17 mouse cellular contexts compared by ENCODE assay signal in the genomic region with DNA sequence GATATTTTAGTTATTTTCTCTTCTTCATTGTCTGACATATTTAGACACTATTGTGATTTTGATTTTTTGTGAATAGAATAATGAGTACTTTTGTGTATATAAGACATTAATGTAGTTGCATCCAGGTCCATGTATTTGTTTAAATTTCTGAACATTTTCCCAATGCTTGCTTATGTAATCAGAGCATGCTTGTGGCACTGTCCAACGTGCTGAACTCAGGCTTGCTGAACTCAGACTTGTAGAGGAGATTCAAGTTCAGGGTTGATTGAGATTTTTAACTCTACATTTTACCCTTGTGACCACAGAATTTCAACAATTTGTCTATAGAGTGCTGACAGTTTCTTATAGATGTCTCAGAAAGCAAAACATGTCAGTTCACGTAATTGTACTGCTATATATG. TPM values are rescaled to one million over a fixed set of nuclear protein-coding genes. Genes with fewer than 3 reads are reported as not detected.
DNase-seq lines count a peak whose midpoint lies in the region; ATAC-seq and TF ChIP-seq lines count a peak whose summit lies in the region.
"Had no signal": no experiment of that assay in that cellular context is flagged by ENCODE, and none has a peak within 500 bp of the region (broad histone marks: within the 10 kb centered on the region; RNA-seq: fewer than 3 reads in every experiment).

No protein-coding gene starts in this region.

- no peak overlapping the region for H3K27ac ChIP-seq in lung, embryonic 14.5 days (ENCODE audit: low read depth)
- no peak overlapping the region for H3K27ac ChIP-seq in MEL (ENCODE audit: control insufficient read depth, low read depth, low read length)
- no peak overlapping the region for H3K27ac ChIP-seq in forebrain, embryonic 13.5 days
- H3K27ac ChIP-seq: forebrain, embryonic 10.5 days; limb, embryonic 12.5 days had no signal

- TF ChIP-seq CTCF in lung, embryonic 14.5 days (IDR thresholded peaks at IDR 0.05; ENCODE audit: low read depth) = no peak
- TF ChIP-seq CTCF in MEL (IDR thresholded peaks at IDR 0.05 in 2 of 3, conservative IDR thresholded peaks at IDR 0.05 in 1 of 3; ENCODE audit: control insufficient read depth in 1 of 3, insufficient read depth in 1 of 3, low read depth in 2 of 3, low read length in 3 of 3, poor library complexity in 1 of 3, severe bottlenecking in 1 of 3) = no peak

- DNase-seq in lung, embryonic 14.5 days = peak; percentile 82
- no peak for DNase-seq in lung, postnatal 36 days
- peak; percentile 25 for DNase-seq in MEL (ENCODE audit: low read depth, low spot score)
- DNase-seq in embryo, embryonic 11 days = peak; percentile 55
- DNase-seq in lung, adult 18-20 months = no peak
- DNase-seq in spleen, postnatal 10 days (ENCODE audit: low spot score in 2 of 2) = no peak
- DNase-seq: cerebellum, adult 2 months; heart, adult 11 months; kidney, postnatal 14 days; liver, postnatal 0 days; right cerebral cortex, postnatal 4 days; thymus, postnatal 14 days had no signal

- no peaks in the 10 kb centered on the region for H3K36me3 ChIP-seq in lung, embryonic 14.5 days (ENCODE audit: insufficient read depth)
- no peaks in the 10 kb centered on the region for H3K36me3 ChIP-seq in MEL (ENCODE audit: control insufficient read depth in 1 of 2, insufficient read depth in 2 of 2, low read length in 2 of 2)
- H3K36me3 ChIP-seq in myocyte (ENCODE audit: control insufficient read depth, insufficient read depth) = no peaks in the 10 kb centered on the region
- no peaks in the 10 kb centered on the region for H3K36me3 ChIP-seq in forebrain, embryonic 13.5 days (ENCODE audit: poor library complexity, severe bottlenecking)
- H3K36me3 ChIP-seq: forebrain, embryonic 10.5 days; limb, embryonic 12.5 days had no signal

- no peaks in the 10 kb centered on the region for H3K79me2 ChIP-seq in MEL (ENCODE audit: control insufficient read depth, insufficient read depth, low read length, poor library complexity)
- no peaks in the 10 kb centered on the region for H3K79me2 ChIP-seq in myocyte (ENCODE audit: control insufficient read depth, insufficient read depth)

- WGBS in lung, embryonic 14.5 days = 39% methylated on average over 2 of the region's 2 CpGs
- 52% methylated on average over 2 of the region's 2 CpGs for WGBS in forebrain, embryonic 13.5 days

- H3K4me1 ChIP-seq in lung, embryonic 14.5 days (ENCODE audit: insufficient read depth) = no peaks in the 10 kb centered on the region
- H3K4me1 ChIP-seq in MEL (ENCODE audit: control insufficient read depth in 1 of 2, insufficient read depth in 2 of 2, low read length in 2 of 2) = no peaks in the 10 kb centered on the region
- no peaks in the 10 kb centered on the region for H3K4me1 ChIP-seq in forebrain, embryonic 13.5 days
- H3K4me1 ChIP-seq: forebrain, embryonic 10.5 days; limb, embryonic 12.5 days had no signal

- H3K9ac ChIP-seq in lung, embryonic 14.5 days = no peak overlapping the region
- H3K9ac ChIP-seq in MEL (ENCODE audit: control insufficient read depth, low read depth, low read length, poor library complexity, severe bottlenecking) = no peak overlapping the region
- no peak overlapping the region for H3K9ac ChIP-seq in forebrain, embryonic 13.5 days
- H3K9ac ChIP-seq: limb, embryonic 12.5 days; liver, postnatal 0 days had no signal

- TF ChIP-seq POLR2A in MEL (IDR thresholded peaks at IDR 0.05; ENCODE audit: control insufficient read depth in 1 of 2, insufficient read depth in 1 of 2, low read depth in 1 of 2, low read length in 2 of 2, poor library complexity in 1 of 2) (no peak), myocyte (IDR thresholded peaks at IDR 0.05; ENCODE audit: insufficient read length, low read depth) (no peak)

- no peak overlapping the region for H3ac ChIP-seq in myocyte (ENCODE audit: control insufficient read depth, insufficient read length)

- no peak for TF ChIP-seq RAD21 in MEL (IDR thresholded peaks at IDR 0.05; ENCODE audit: low read depth, low read length)

- H3K27me3 ChIP-seq in lung, embryonic 14.5 days (ENCODE audit: insufficient read depth, low read length) = no peaks in the 10 kb centered on the region
- no peaks in the 10 kb centered on the region for H3K27me3 ChIP-seq in MEL (ENCODE audit: control insufficient read depth in 1 of 2, insufficient read depth in 2 of 2, low read length in 2 of 2)
- no peaks in the 10 kb centered on the region for H3K27me3 ChIP-seq in myocyte (ENCODE audit: control insufficient read depth, insufficient read depth, insufficient read length)
- no peaks in the 10 kb centered on the region for H3K27me3 ChIP-seq in forebrain, embryonic 13.5 days
- H3K27me3 ChIP-seq: limb, embryonic 12.5 days had no signal

- TF ChIP-seq EP300 in MEL (IDR thresholded peaks at IDR 0.05; ENCODE audit: low read depth in 1 of 2, low read length in 2 of 2) = no peak

- no peaks in the 10 kb centered on the region for H3K9me3 ChIP-seq in lung, embryonic 14.5 days (ENCODE audit: low read depth, low read length)
- H3K9me3 ChIP-seq in MEL (replicated peaks; ENCODE audit: insufficient read depth, low read length) = no peaks in the 10 kb centered on the region
- H3K9me3 ChIP-seq in forebrain, embryonic 13.5 days (replicated peaks) = no peaks in the 10 kb centered on the region
- H3K9me3 ChIP-seq: forebrain, embryonic 10.5 days; limb, embryonic 12.5 days had no signal

- H3K4me3 ChIP-seq in lung, embryonic 14.5 days (ENCODE audit: low read depth, low read length) = no peak overlapping the region
- H3K4me3 ChIP-seq in MEL (ENCODE audit: control insufficient read depth in 1 of 2, insufficient read depth in 1 of 2, low read depth in 2 of 2, low read length in 2 of 2) (no peak overlapping the region), myocyte (no peak overlapping the region)
- H3K4me3 ChIP-seq in forebrain, embryonic 13.5 days = no peak overlapping the region
- H3K4me3 ChIP-seq: forebrain, embryonic 10.5 days; limb, embryonic 12.5 days had no signal

- H3K4me2 ChIP-seq in lung, embryonic 14.5 days = no peak overlapping the region
- H3K4me2 ChIP-seq in myocyte (ENCODE audit: low read depth) = no peak overlapping the region
- H3K4me2 ChIP-seq in forebrain, embryonic 13.5 days = no peak overlapping the region
- H3K4me2 ChIP-seq: limb, embryonic 12.5 days had no signal

- no peak for ATAC-seq in lung, embryonic 14.5 days (ENCODE audit: insufficient read depth)
- ATAC-seq in forebrain, embryonic 13.5 days = no peak
- ATAC-seq: activated CD4-positive, CD25-positive, alpha-beta regulatory T cell, adult 4 months; liver, postnatal 0 days had no signal

TF ChIP-seq in MEL, 35 proteins besides CTCF, POLR2A, EP300 and RAD21:
- TF ChIP-seq MXI1 (IDR thresholded peaks at IDR 0.05; ENCODE audit: low read depth, low read length) (peak; percentile 34; the same call in 1 of the 2 replicates), RCOR1 (IDR thresholded peaks at IDR 0.05; ENCODE audit: low read depth, low read length) (no peak)

TF ChIP-seq in myocyte, 11 proteins besides CTCF, POLR2A, EP300 and RAD21:
- TF ChIP-seq USF1 (IDR thresholded peaks at IDR 0.05; ENCODE audit: low read depth) (no peak), TCF12 (IDR thresholded peaks at IDR 0.05; ENCODE audit: insufficient read depth, poor library complexity, severe bottlenecking) (no peak), E2F4 (IDR thresholded peaks at IDR 0.05; ENCODE audit: insufficient read depth) (no peak), MAX (IDR thresholded peaks at IDR 0.05; ENCODE audit: low read depth) (no peak), REST (IDR thresholded peaks at IDR 0.05; ENCODE audit: insufficient read depth, insufficient read length) (peak; percentile 86), CEBPB (IDR thresholded peaks at IDR 0.05; ENCODE audit: insufficient read depth, poor library complexity, severe bottlenecking) (no peak)

RNA-seq across cellular contexts. Expression of gene March1, which starts 14.5 kb away (rescaled TPM):
- polyA plus RNA-seq in lung, embryonic 14.5 days (2014; fragmentation: Nextera tagmentation; extraction: Ambion mirVana) = 0.45 and 0.57 TPM in 2 replicates
- not detected in 2 replicates for total RNA-seq in MEL (2012; rRNA removed)
- polyA plus RNA-seq in MEL (2012; ENCODE audit: insufficient read depth in 1 of 2, insufficient read length in 2 of 2, low read depth in 1 of 2, low replicate concordance in 2 of 2, missing spikeins in 1 of 2) (under 1 TPM in 1 of 2 experiments, not detected in 1; 0.04 TPM), myocyte (2012; fragmentation: generic; extraction: Trizol) (0.06 TPM)
- 12.4 and 16.2 TPM in 2 replicates for polyA plus RNA-seq in forebrain, embryonic 13.5 days (2015; fragmentation: Nextera tagmentation; extraction: Ambion mirVana)

Comparison
In these comparisons a context has a peak if more than half of its experiments do, and no peak if none do; other contexts are left out.
1. DNase-seq: peak in lung, embryonic 14.5 days (single experiment), MEL (single experiment) and embryo, embryonic 11 days (single experiment); none in lung, postnatal 36 days (single experiment), lung, adult 18-20 months (0 of 2) and spleen, postnatal 10 days (0 of 2).